Mouse (Mus musculus): ENCODE measurements around the gene AI464131. TPM values are rescaled to one million over a fixed set of nuclear protein-coding genes. Genes with fewer than 3 reads are reported as not detected.
"Not testable (repeated sequence)": the region's sequence is repeated elsewhere in the genome, so short reads cannot be mapped to it uniquely, and the experiment has no call there.

Gene AI464131
- polyA plus RNA-seq, 1 experiment, result 8.7 TPM

DNA sequence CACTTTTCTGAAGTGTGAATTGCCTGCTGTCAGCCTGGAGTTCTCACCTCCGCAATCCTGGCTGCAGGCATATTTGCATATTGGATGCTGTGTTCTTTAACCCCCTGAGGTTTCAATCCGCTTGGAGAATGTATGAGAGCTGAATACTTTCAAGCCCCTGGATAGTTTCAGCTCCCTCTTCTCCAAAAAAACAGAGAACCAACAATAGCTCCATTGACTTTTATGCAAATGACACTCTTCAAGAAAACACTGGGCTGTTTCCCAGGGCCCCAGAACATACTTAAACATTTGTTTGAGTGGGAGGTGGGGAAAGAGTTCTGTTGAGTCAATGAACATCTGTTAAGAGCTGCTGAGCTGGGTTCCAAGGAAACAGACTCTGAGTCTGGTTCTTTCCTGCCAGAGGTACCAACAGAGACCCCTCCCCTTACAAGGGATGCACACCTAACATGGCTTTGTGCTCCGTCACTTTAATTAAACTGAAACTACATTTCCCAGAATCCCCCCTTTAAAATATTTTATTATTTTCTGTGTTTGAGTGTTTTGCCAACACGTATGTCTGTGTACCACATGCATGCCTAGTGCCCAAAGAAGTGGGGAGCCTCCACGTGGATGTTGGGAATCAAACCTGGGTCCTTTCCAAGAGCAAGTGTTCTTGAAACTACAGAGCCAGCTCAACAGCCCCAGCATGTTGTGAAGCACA is 32.0 kb downstream of the AI464131 start:
- Histone ChIP-seq H3K4me1 (ENCODE audit: control insufficient read depth, insufficient read depth, insufficient read length, low read length) (no peaks in the 10 kb centered on the region), H3K4me3 (ENCODE audit: insufficient read depth, low read depth, low read length) (no peak overlapping the region), H3K27ac (replicated peaks; ENCODE audit: low read depth, low read length) (no peak overlapping the region)

DNA sequence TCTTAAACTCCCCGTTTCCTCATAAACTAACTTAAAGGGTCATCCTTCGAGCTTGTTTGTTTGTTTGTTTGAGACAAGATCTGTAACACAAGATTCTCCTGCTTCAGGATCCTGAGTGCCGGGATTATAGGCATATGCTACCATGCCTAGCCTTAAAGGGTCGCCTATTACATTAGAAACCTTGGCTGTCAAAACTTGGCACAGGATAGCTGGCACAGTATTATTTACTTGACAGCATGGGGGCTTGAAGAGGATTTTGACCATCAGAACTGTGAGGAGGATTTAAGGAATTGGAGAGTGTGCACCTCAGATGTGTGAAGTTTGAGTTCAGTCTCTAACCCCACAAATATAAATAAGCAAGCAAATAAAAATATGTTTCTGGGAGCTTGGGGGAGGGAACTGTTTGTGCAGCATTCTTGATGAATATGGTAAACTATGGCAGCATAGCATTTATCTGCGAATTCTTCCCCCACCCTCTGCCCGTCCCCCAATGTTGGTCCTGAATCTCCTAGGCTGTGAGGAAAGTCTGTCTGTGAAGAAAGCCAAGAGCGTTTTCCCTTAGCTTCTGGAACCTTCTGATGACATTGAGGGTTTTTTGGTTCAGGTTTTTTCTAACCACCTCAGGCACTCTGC is 32.7 kb downstream of the AI464131 start:
- no peaks in the 10 kb centered on the region for H3K4me1 ChIP-seq (ENCODE audit: control insufficient read depth, insufficient read depth, insufficient read length, low read length)

DNA sequence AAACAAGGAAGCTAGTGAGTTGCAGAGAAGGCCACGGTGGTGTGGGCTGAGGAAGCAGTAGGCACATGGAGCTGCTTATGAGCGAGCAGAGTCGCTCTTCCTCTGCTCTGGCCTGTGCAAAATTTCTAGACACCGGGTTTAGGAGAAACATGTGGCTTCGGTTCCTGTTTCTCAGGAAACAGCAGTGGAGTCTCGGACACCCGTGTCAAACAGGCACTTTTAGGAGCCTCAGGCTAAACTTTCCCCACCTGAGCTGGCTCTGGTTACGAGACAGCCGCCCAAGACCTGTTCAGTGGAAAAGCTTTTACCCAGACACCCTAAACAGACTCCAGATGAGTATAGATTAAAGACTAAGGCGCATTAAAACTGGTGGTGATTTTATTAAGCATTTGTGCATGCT is 33.7 kb downstream of the AI464131 start:
- H3K4me3 ChIP-seq (ENCODE audit: insufficient read depth, low read depth, low read length), result no peak overlapping the region
- no peaks in the 10 kb centered on the region for H3K4me1 ChIP-seq (ENCODE audit: control insufficient read depth, insufficient read depth, insufficient read length, low read length)
- H3K27ac ChIP-seq (replicated peaks; ENCODE audit: low read depth, low read length), result no peak overlapping the region

More for the DNA sequence above, 32.7 kb downstream of the AI464131 start:
- Histone ChIP-seq H3K27ac (replicated peaks; ENCODE audit: low read depth, low read length) (no peak overlapping the region), H3K4me3 (ENCODE audit: insufficient read depth, low read depth, low read length) (no peak overlapping the region)

DNA sequence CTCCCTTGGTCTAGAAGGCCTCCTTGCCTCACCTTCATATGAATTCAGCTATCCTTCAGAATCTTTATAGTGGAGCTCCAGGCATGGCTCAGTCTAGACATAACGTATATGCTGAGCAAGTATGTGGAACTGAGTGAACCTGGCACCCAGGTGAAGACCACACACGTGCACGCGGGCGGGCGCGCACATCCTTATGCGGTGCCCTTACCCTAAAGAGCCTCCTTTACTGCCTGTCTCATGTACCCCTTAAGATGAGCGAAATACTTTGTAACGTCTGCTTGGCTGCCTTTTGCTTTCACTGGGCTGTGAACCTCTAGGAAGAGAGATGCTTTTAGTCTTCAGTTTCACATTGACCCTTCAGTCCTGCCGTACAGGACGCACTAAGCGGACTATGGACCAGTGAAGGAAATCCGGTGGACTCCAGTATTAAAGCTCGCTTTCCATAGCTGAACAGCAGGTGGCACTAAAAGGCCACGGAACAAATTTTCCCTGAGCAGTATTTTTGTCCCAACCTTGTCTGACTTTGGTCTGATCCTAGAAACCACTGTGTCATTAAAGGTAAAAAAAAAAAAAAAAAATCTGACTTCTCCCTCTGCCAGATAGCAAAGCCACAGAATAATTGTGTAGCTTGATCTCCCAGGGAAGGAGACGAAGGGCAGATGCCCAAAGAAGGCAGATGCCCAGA is 34.3 kb downstream of the AI464131 start:
- Histone ChIP-seq H3K4me3 (ENCODE audit: insufficient read depth, low read depth, low read length) (no peak overlapping the region), H3K27ac (replicated peaks; ENCODE audit: low read depth, low read length) (no peak overlapping the region), H3K4me1 (ENCODE audit: control insufficient read depth, insufficient read depth, insufficient read length, low read length) (no peaks in the 10 kb centered on the region; the same call in 1 of the 2 replicates)

DNA sequence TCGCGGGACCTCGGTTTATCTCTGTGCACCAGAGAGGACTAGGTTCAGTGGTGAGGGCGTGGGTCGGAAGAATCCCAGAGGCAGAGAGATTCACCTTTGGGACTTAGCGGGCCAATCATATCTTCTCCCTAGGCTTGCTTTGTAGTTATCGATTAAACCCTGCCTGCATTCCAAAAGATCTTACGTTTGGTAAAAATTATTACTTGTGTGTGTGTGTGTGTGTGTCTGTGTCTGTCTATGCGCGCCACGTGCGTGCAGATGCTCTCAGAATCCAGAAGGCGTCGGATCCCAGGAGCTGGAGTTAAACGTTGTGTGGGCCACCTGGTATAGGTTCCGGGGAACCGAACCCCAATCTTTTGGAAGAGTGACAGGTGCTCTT is 37.6 kb downstream of the AI464131 start:
- Histone ChIP-seq H3K27ac (replicated peaks; ENCODE audit: low read depth, low read length) (no peak overlapping the region), H3K4me3 (ENCODE audit: insufficient read depth, low read depth, low read length) (peak overlapping the region; percentile 72), H3K4me1 (ENCODE audit: control insufficient read depth, insufficient read depth, insufficient read length, low read length) (no peaks in the 10 kb centered on the region; the same call in 1 of the 2 replicates)

DNA sequence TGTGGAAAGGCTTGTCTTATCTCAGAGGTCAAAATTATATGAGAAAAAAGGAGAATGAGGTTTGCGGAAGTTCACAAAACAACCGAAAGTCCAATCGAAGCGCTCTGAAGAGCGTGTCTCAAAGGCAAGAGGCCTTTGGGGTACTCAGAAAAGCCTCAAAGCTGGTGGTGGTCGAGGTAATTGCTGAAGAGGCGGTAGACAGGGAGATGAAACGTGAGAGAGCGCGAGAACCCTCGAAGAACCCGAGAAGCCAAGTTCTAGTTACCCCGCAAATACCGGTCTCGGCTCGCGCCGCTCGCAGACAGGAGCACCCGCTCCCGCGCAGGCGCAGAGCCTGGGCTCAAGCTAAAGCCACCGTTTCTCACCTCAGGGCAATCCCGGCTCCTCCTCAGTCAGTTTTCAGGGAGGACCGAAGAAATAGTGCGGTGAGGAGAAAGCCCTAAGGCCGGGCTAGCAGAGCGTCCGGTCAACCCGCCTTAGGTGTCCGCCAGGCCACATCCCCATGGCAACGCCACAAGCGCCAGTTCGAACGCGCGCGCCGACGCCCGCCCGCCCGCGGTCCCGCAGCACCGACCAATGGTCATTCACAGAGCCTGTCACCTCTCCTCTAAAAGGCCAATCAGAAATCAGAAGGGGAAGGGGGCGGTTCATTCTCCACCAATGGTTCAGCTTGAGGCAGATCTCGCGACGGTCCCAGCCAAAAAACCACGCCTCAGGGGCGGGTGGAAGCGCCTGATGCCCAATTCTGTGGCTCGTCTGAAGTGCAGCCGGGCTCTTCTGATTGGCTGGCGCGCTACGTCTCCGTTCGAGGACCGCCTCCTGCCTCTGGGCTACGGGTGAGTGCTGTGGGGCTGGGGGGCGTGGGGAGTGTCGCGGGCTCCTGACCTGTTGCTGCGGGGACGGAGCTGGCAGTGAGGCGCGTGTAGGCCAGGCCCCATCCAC is 38.3 kb downstream of the AI464131 start, which contains the start of the genes Kif24 and Nudt2:
Kif24 (minus strand) TSS at position 543 of the 942 bp plus-strand sequence.
Nudt2 (plus strand) TSS at position 807 of the 942 bp plus-strand sequence.
- peak within 1 kb of the TSS; percentile 72 for H3K4me3 ChIP-seq (ENCODE audit: insufficient read depth, low read depth, low read length)
- no peaks in the 10 kb centered on the region; the same call in 1 of the 2 replicates for H3K4me1 ChIP-seq (ENCODE audit: control insufficient read depth, insufficient read depth, insufficient read length, low read length)
- H3K27ac ChIP-seq (replicated peaks; ENCODE audit: low read depth, low read length), result no peak within 1 kb of the TSS

DNA sequence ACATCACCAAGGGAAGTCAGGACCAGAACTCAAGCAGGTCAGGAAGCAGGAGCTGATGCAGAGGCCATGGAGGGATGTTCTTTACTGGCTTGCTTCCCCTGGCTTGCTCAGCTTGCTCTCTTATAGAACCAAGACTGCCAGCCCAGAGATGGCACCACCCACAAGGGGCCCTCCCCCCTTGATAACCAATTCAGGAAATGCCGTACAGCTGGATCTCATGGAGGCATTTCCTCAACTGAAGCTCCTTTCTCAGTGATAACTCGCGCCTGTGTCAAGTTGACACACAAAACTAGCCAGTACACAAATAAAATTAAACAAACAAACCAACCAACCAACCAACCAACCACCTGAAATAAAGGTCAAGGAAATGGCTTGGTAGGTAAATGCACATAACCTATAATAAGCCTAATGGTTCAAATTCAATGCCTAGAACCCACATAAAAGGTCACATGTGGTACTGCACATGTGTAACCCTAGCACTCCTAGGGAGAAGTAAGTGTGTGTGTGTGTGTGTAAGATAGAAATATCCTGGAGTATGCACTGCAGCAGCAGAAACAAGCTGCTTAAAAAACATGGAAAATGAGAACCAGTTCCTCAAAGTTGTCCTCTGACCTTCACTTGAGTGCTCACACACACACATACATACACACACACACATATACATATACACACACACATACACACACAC is 39.7 kb downstream of the AI464131 start:
- not testable (repeated sequence) for H3K4me3 ChIP-seq (ENCODE audit: insufficient read depth, low read depth, low read length); H3K4me1 ChIP-seq (ENCODE audit: control insufficient read depth, insufficient read depth, insufficient read length, low read length); H3K27ac ChIP-seq (replicated peaks; ENCODE audit: low read depth, low read length)

DNA sequence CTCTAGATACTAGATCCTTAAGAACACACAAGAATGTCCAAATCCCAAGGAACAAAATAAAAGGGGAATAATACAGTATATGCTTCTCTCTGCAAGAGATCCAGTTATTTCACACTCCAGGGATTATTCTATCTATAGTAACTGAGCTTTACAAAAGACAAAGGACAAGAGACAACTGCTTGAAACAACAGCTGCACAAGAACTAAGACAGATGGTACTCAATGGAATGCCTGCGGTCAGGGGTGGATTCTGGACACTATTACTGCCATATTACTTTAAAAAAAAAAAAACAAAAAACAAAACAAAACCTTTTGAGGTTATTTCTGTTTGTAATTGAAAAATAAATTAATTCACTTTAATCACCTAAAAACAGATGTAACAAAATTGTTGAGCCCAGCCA is 42.2 kb downstream of the AI464131 start:
- H3K4me3 ChIP-seq (ENCODE audit: insufficient read depth, low read depth, low read length), result no peak overlapping the region
- H3K4me1 ChIP-seq (ENCODE audit: control insufficient read depth, insufficient read depth, insufficient read length, low read length), result no peaks in the 10 kb centered on the region; the same call in 1 of the 2 replicates
- no peak overlapping the region for H3K27ac ChIP-seq (replicated peaks; ENCODE audit: low read depth, low read length)

DNA sequence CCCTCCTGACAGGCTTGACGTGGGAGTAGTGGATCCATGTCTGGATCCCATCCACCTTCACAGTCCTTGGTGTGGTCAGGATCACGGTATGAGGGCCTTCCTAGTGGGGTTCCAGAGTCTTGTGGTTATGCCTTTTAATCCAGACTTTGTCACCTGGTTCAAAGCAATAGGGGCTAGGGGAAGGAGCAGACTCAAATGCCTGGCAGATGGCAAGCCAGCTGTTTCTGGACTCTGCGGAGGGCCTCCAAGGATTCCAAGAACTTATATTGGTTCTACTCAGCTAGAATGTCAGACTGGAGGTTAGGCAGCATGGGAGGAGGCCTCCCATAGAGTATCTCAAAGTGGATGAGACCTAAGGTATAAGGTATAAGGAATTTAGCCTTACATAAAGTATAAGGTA is 55.3 kb downstream of the AI464131 start:
- Histone ChIP-seq H3K4me3 (ENCODE audit: insufficient read depth, low read depth, low read length) (no peak overlapping the region), H3K27ac (replicated peaks; ENCODE audit: low read depth, low read length) (no peak overlapping the region), H3K4me1 (ENCODE audit: control insufficient read depth, insufficient read depth, insufficient read length, low read length) (no peaks in the 10 kb centered on the region)

Other genes starting within 250 kb of the AI464131 start
- 18.6 and 19.3 TPM in 2 replicates for gene Ubap2, start 227.9 kb downstream of the AI464131 start, polyA plus RNA-seq (2012; ENCODE audit: insufficient read depth, insufficient read length, missing spikeins)
- 15.5 and 18.8 TPM in 2 replicates for gene Dcaf12, start 188.2 kb downstream of the AI464131 start, polyA plus RNA-seq (2012; ENCODE audit: insufficient read depth, insufficient read length, missing spikeins)
- 52.4 and 56.3 TPM in 2 replicates for gene Ubap1, start 154.1 kb downstream of the AI464131 start, polyA plus RNA-seq (2012; ENCODE audit: insufficient read depth, insufficient read length, missing spikeins)
- gene Kif24, start 38.2 kb downstream of the AI464131 start, polyA plus RNA-seq (2012; ENCODE audit: insufficient read depth, insufficient read length, missing spikeins), result 0.55 TPM in 1 of 2 replicates, not detected in the other
- 60.1 and 71.7 TPM in 2 replicates for gene Nudt2, start 37.9 kb downstream of the AI464131 start, polyA plus RNA-seq (2012; ENCODE audit: insufficient read depth, insufficient read length, missing spikeins)
- gene 1110017D15Rik, start 14.3 kb upstream of the AI464131 start, polyA plus RNA-seq (2012; ENCODE audit: insufficient read depth, insufficient read length, missing spikeins), result not detected in 2 replicates
- gene Fam219a, start 66.5 kb upstream of the AI464131 start, polyA plus RNA-seq (2012; ENCODE audit: insufficient read depth, insufficient read length, missing spikeins), result 6.8 and 7.8 TPM in 2 replicates
- gene Dnaic1, start 66.7 kb upstream of the AI464131 start, polyA plus RNA-seq (2012; ENCODE audit: insufficient read depth, insufficient read length, missing spikeins), result not detected in 2 replicates
- 1.8 TPM in 1 of 2 replicates, not detected in the other for gene Enho, start 137.2 kb upstream of the AI464131 start, polyA plus RNA-seq (2012; ENCODE audit: insufficient read depth, insufficient read length, missing spikeins)
- 5.5 and 8.4 TPM in 2 replicates for gene Cntfr, start 194.0 kb upstream of the AI464131 start, polyA plus RNA-seq (2012; ENCODE audit: insufficient read depth, insufficient read length, missing spikeins)
- 53.3 and 56.1 TPM in 2 replicates for gene Il11ra1, start 196.9 kb upstream of the AI464131 start, polyA plus RNA-seq (2012; ENCODE audit: insufficient read depth, insufficient read length, missing spikeins)
- gene Rpp25l, start 210.5 kb upstream of the AI464131 start, polyA plus RNA-seq (2012; ENCODE audit: insufficient read depth, insufficient read length, missing spikeins), result 9.0 and 13.5 TPM in 2 replicates
- gene Dctn3, start 220.1 kb upstream of the AI464131 start, polyA plus RNA-seq (2012; ENCODE audit: insufficient read depth, insufficient read length, missing spikeins), result 111 and 118 TPM in 2 replicates
- not detected in 2 replicates for gene Arid3c, start 228.1 kb upstream of the AI464131 start, polyA plus RNA-seq (2012; ENCODE audit: insufficient read depth, insufficient read length, missing spikeins)

Measured in brown adipose tissue, adult 24 weeks (tissue).